Mouse (Mus musculus) ovary, postnatal 14 days (tissue): Measurements from ENCODE around the gene Hk1.
"Not testable (repeated sequence)": the region's sequence is repeated elsewhere in the genome, so short reads cannot be mapped to it uniquely, and the experiment has no call there.

Experiments used
- DNase-seq: peaks from one replicate; pipeline ENCODE4 v3.0.0; 2022; ENCODE audit warnings: low spot score

The Hk1 gene

GRCm38 (mm10) chr10:62340991-62341390 is 38.7 kb downstream of the Hk1 start:
- DNase-seq, result no peak

- DNase-seq, result peak; percentile 96
Observed at GRCm38 (mm10) chr10:62340095-62340731, 39.5 kb downstream of the Hk1 start.

GRCm38 (mm10) chr10:62339211-62340094 is 40.3 kb downstream of the Hk1 start:
- DNase-seq, result no peak

GRCm38 (mm10) chr10:62338626-62339025 is 41.1 kb downstream of the Hk1 start:
- no peak for DNase-seq

GRCm38 (mm10) chr10:62338176-62338575 is 41.5 kb downstream of the Hk1 start:
- DNase-seq, result no peak

- DNase-seq, result no peak
Observed at GRCm38 (mm10) chr10:62336601-62337578, 42.8 kb downstream of the Hk1 start.

GRCm38 (mm10) chr10:62335423-62335776 is 44.3 kb downstream of the Hk1 start:
- DNase-seq, result no peak

- DNase-seq, result no peak
Observed at GRCm38 (mm10) chr10:62334686-62335422, 44.9 kb downstream of the Hk1 start.

- no peak for DNase-seq
Observed at GRCm38 (mm10) chr10:62333269-62333668, 46.4 kb downstream of the Hk1 start.

- DNase-seq, result peak; percentile 36
Observed at GRCm38 (mm10) chr10:62332514-62332913, 47.2 kb downstream of the Hk1 start.

- DNase-seq, result no peak
Observed at GRCm38 (mm10) chr10:62331771-62332170, 47.9 kb downstream of the Hk1 start.

- no peak for DNase-seq
Observed at GRCm38 (mm10) chr10:62331296-62331695, 48.4 kb downstream of the Hk1 start.

GRCm38 (mm10) chr10:62329846-62330245 is 49.9 kb downstream of the Hk1 start:
- DNase-seq, result no peak

GRCm38 (mm10) chr10:62328886-62329412 is 50.8 kb downstream of the Hk1 start:
- DNase-seq, result no peak

GRCm38 (mm10) chr10:62327572-62328317 is 52.0 kb downstream of the Hk1 start:
- DNase-seq, result no peak

- DNase-seq, result no peak
Observed at GRCm38 (mm10) chr10:62326818-62327571, 52.7 kb downstream of the Hk1 start.

- DNase-seq, result no peak
Observed at GRCm38 (mm10) chr10:62326002-62326401, 53.7 kb downstream of the Hk1 start.

- DNase-seq, result not testable (repeated sequence)
Observed at GRCm38 (mm10) chr10:62322821-62323220, 56.9 kb downstream of the Hk1 start.

GRCm38 (mm10) chr10:62321457-62321856 is 58.3 kb downstream of the Hk1 start:
- no peak for DNase-seq
